Mouse (Mus musculus) liver, adult 2 months (tissue): ENCODE measurements around the gene Pcsk6.

Experiments
- CTCF ChIP-seq: fragments of 200-500 bp; IDR thresholded peaks from 2 replicates; pipeline ENCODE4 v1.5.1; 2011; ENCODE audit warnings: low read depth, low read length, control low read depth
- POLR2A ChIP-seq: fragments of 200-500 bp; IDR thresholded peaks from 2 replicates; pipeline ENCODE4 v1.6.1; 2011; ENCODE audit warnings: low read length, control low read depth; ENCODE audit not compliant: insufficient read depth; ENCODE audit errors: extremely low read depth

- TF ChIP-seq POLR2A (no peak), CTCF (no peak)
These were observed 16.7 kb downstream of the Pcsk6 start for GRCm38 (mm10) chr7:65878234-65878633.
